Mouse (Mus musculus): ENCODE results near the gene Padi6. TPM values are rescaled to one million over a fixed set of nuclear protein-coding genes. Genes with fewer than 3 reads are reported as not detected.

The Padi6 gene
- polyA plus RNA-seq, 1 experiment from 2014 or later, result not detected

GRCm38 (mm10) chr4:140702611-140703327 lies 39.7 kb downstream of the Padi6 start:
- Histone ChIP-seq H3K4me1 (peaks cover 64% of the 10 kb centered on the region), H3K36me3 (replicated peaks) (peaks cover 37% of the 10 kb centered on the region), H3K27me3 (peaks cover 31% of the 10 kb centered on the region), H3K4me2 (peak overlapping the region; percentile 85), H3K9ac (peak overlapping the region; percentile 98), H3K27ac (peak overlapping the region; percentile 100), H3K4me3 (replicated peaks) (peak overlapping the region; percentile 97), H3K9me3 (no peaks in the 10 kb centered on the region)
- peak; percentile 81 for ATAC-seq (ENCODE audit: low FRiP score)
- 1% methylated on average over 27 of the region's 68 CpGs for WGBS

GRCm38 (mm10) chr4:140701716-140702561 lies 40.5 kb downstream of the Padi6 start:
- Histone ChIP-seq H3K4me1 (peaks cover 56% of the 10 kb centered on the region), H3K27ac (peak overlapping the region; percentile 100), H3K9me3 (no peaks in the 10 kb centered on the region), H3K36me3 (replicated peaks) (peaks cover 29% of the 10 kb centered on the region), H3K9ac (peak overlapping the region; percentile 98), H3K4me2 (peak overlapping the region; percentile 85), H3K4me3 (replicated peaks) (peak overlapping the region; percentile 97), H3K27me3 (peaks cover 31% of the 10 kb centered on the region)
- ATAC-seq (ENCODE audit: low FRiP score), result peak; percentile 34
- WGBS, result under 1% methylated on average over 60 of the region's 107 CpGs

GRCm38 (mm10) chr4:140701049-140701715 lies 41.3 kb downstream of the Padi6 start:
- H3K4me3 ChIP-seq (replicated peaks), result peak overlapping the region; percentile 97
- H3K4me1 ChIP-seq, result peaks cover 49% of the 10 kb centered on the region
- H3K4me2 ChIP-seq, result peak overlapping the region; percentile 85
- peaks cover 22% of the 10 kb centered on the region for H3K36me3 ChIP-seq (replicated peaks)
- ATAC-seq (ENCODE audit: low FRiP score), result peak; percentile 66
- H3K27ac ChIP-seq, result peak overlapping the region; percentile 100
- H3K9me3 ChIP-seq, result no peaks in the 10 kb centered on the region
- peak overlapping the region; percentile 98 for H3K9ac ChIP-seq
- 1% methylated on average over 60 of the region's 61 CpGs for WGBS
- H3K27me3 ChIP-seq, result peaks cover 31% of the 10 kb centered on the region

GRCm38 (mm10) chr4:140700269-140701018 lies 42.0 kb downstream of the Padi6 start, which contains the start of gene Rcc2:
Gene Rcc2, plus strand, starts transcription at chr4:140700541.
- H3K4me3 ChIP-seq (replicated peaks), result peak within 1 kb of the TSS; percentile 97
- H3K4me2 ChIP-seq, result peak within 1 kb of the TSS; percentile 85
- H3K9ac ChIP-seq, result peak within 1 kb of the TSS; percentile 98
- H3K4me1 ChIP-seq, result peaks cover 43% of the 10 kb centered on the region
- H3K27me3 ChIP-seq, result peaks cover 31% of the 10 kb centered on the region
- H3K36me3 ChIP-seq (replicated peaks), result peaks cover 15% of the 10 kb centered on the region
- peak within 1 kb of the TSS; percentile 100 for H3K27ac ChIP-seq
- no peaks in the 10 kb centered on the region for H3K9me3 ChIP-seq
- no peak for ATAC-seq (ENCODE audit: low FRiP score)
- 4% methylated on average over 20 of the region's 20 CpGs for WGBS

- 7% methylated on average over 29 of the region's 29 CpGs for WGBS
- ATAC-seq (ENCODE audit: low FRiP score), result no peak
- H3K9ac ChIP-seq, result no peak overlapping the region
Measured at GRCm38 (mm10) chr4:140699441-140700127, 42.9 kb downstream of the Padi6 start.

GRCm38 (mm10) chr4:140695675-140696585 lies 46.5 kb downstream of the Padi6 start:
- Histone ChIP-seq H3K4me2 (no peak overlapping the region), H3K4me3 (replicated peaks) (no peak overlapping the region), H3K4me1 (peaks cover 16% of the 10 kb centered on the region), H3K9me3 (no peaks in the 10 kb centered on the region), H3K36me3 (replicated peaks) (no peaks in the 10 kb centered on the region), H3K9ac (no peak overlapping the region), H3K27me3 (peaks cover 30% of the 10 kb centered on the region), H3K27ac (no peak overlapping the region)
- ATAC-seq (ENCODE audit: low FRiP score), result no peak
- 86% methylated on average over 14 of the region's 14 CpGs for WGBS

More at GRCm38 (mm10) chr4:140699441-140700127, 42.9 kb downstream of the Padi6 start:
- Histone ChIP-seq H3K27me3 (peaks cover 31% of the 10 kb centered on the region), H3K36me3 (replicated peaks) (peaks cover 6% of the 10 kb centered on the region; the same call in 1 of the 2 replicates), H3K27ac (no peak overlapping the region), H3K4me2 (peak overlapping the region; percentile 85), H3K4me3 (replicated peaks) (peak overlapping the region; percentile 26), H3K9me3 (no peaks in the 10 kb centered on the region), H3K4me1 (peaks cover 35% of the 10 kb centered on the region)

GRCm38 (mm10) chr4:140695146-140695545 lies 47.3 kb downstream of the Padi6 start:
- Histone ChIP-seq H3K36me3 (replicated peaks) (no peaks in the 10 kb centered on the region), H3K4me2 (no peak overlapping the region), H3K4me3 (replicated peaks) (no peak overlapping the region), H3K4me1 (peaks cover 8% of the 10 kb centered on the region), H3K9ac (no peak overlapping the region), H3K27me3 (peaks cover 22% of the 10 kb centered on the region), H3K27ac (no peak overlapping the region), H3K9me3 (no peaks in the 10 kb centered on the region)
- WGBS, result 70% methylated on average over 7 of the region's 7 CpGs
- no peak for ATAC-seq (ENCODE audit: low FRiP score)

GRCm38 (mm10) chr4:140694551-140695060 lies 47.8 kb downstream of the Padi6 start:
- Histone ChIP-seq H3K4me1 (peaks cover 3% of the 10 kb centered on the region), H3K36me3 (replicated peaks) (no peaks in the 10 kb centered on the region), H3K27me3 (peaks cover 18% of the 10 kb centered on the region), H3K9me3 (no peaks in the 10 kb centered on the region), H3K4me3 (replicated peaks) (no peak overlapping the region), H3K27ac (no peak overlapping the region), H3K4me2 (no peak overlapping the region), H3K9ac (no peak overlapping the region)
- no peak for ATAC-seq (ENCODE audit: low FRiP score)
- 5% methylated on average over 1 of the region's 1 CpGs for WGBS

GRCm38 (mm10) chr4:140693513-140693912 lies 48.9 kb downstream of the Padi6 start:
- H3K9me3 ChIP-seq, result no peaks in the 10 kb centered on the region
- 83% methylated on average over 4 of the region's 4 CpGs for WGBS
- H3K27me3 ChIP-seq, result peaks cover 7% of the 10 kb centered on the region

GRCm38 (mm10) chr4:140691481-140691880 lies 51.0 kb downstream of the Padi6 start:
- Histone ChIP-seq H3K4me2 (no peak overlapping the region), H3K9ac (no peak overlapping the region), H3K9me3 (no peaks in the 10 kb centered on the region), H3K4me3 (replicated peaks) (no peak overlapping the region), H3K36me3 (replicated peaks) (no peaks in the 10 kb centered on the region), H3K27me3 (no peaks in the 10 kb centered on the region), H3K27ac (no peak overlapping the region), H3K4me1 (no peaks in the 10 kb centered on the region)
- ATAC-seq (ENCODE audit: low FRiP score), result no peak
- 61% methylated on average over 7 of the region's 7 CpGs for WGBS

More at GRCm38 (mm10) chr4:140693513-140693912, 48.9 kb downstream of the Padi6 start:
- no peaks in the 10 kb centered on the region for H3K4me1 ChIP-seq
- H3K4me2 ChIP-seq, result no peak overlapping the region
- no peak overlapping the region for H3K27ac ChIP-seq
- no peak overlapping the region for H3K9ac ChIP-seq
- no peaks in the 10 kb centered on the region for H3K36me3 ChIP-seq (replicated peaks)
- ATAC-seq (ENCODE audit: low FRiP score), result no peak
- H3K4me3 ChIP-seq (replicated peaks), result no peak overlapping the region

All from forebrain, embryonic 12.5 days (tissue).